ENCODE assay signal across 19 mouse cellular contexts in the genomic region with DNA sequence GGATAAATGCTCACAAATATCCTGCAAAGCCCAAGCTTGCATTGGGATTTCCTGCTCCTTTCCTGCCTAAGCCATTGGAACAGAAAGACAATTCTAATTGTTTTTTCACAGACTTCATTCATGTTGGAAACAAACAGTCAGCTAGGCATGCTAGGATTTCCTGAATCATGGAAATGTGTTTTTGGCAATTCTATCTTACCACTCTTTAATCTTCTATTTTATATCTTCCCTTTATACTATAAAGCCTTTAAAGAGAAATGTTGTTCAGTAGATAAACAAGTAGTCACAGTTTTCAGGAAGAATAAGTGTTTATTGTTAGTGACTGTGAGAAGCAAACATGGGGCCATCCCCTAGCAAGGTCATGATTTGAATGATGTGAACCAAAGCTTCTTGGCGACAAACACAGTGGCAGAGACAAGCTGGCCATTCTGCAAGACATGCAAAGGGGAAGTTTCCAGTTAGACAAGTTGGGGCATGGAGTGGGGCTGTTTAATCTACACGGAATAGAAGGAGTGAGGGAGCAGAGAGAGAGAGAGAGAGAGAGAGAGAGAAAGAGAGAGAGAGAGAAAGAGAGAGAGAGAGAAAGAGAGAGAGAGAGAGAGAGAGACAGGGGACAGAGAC.
DNase-seq lines count a peak whose midpoint lies in the region; ATAC-seq and TF ChIP-seq lines count a peak whose summit lies in the region.
"Had no signal": no experiment of that assay in that cellular context is flagged by ENCODE, and none has a peak within 500 bp of the region (broad histone marks: within the 10 kb centered on the region; RNA-seq: fewer than 3 reads in every experiment).

No protein-coding gene starts in this region.

- in situ Hi-C loops in CH12.LX (cut with MboI; ENCODE audit: low pct_ligation_motif_present, low pct_unique_long_range_greater_than_20kb, low sequenced_read_pairs): loop anchor here (10.0 to 25.0 kb wide), 2 partner anchors 139 to 593 kb away; no protein-coding TSS in a partner anchor

- H3K9me3 ChIP-seq in lung, embryonic 14.5 days (ENCODE audit: low read depth, low read length): no peaks in the 10 kb centered on the region
- H3K9me3 ChIP-seq in CH12.LX (replicated peaks; ENCODE audit: low read length): no peaks in the 10 kb centered on the region

- no peaks in the 10 kb centered on the region for H3K27me3 ChIP-seq in lung, embryonic 14.5 days (ENCODE audit: insufficient read depth, low read length)
- no peaks in the 10 kb centered on the region for H3K27me3 ChIP-seq in CH12.LX (replicated peaks)
- H3K27me3 ChIP-seq: Patski had no signal

- H3K9ac ChIP-seq in lung, embryonic 14.5 days: no peak overlapping the region
- no peak overlapping the region for H3K9ac ChIP-seq in CH12.LX (ENCODE audit: insufficient read depth, low read depth)

- dilution Hi-C loops in CH12.LX (cut with MboI; ENCODE audit: extremely low pct_ligation_motif_present, extremely low pct_unique_long_range_greater_than_20kb, low sequenced_read_pairs): no loop called here

- 0 out of 2 replicates have a peak, but pooled peaks have one; percentile 12 for TF ChIP-seq POLR2A in CH12.LX (IDR thresholded peaks at IDR 0.05; ENCODE audit: low read depth, low read length)

- H3K4me2 ChIP-seq in lung, embryonic 14.5 days: no peak overlapping the region
- H3K4me2 ChIP-seq in CH12.LX (ENCODE audit: insufficient read depth, low read depth, poor library complexity, severe bottlenecking): peak overlapping the region; percentile 70

- H3K27ac ChIP-seq in lung, embryonic 14.5 days (ENCODE audit: low read depth): no peak overlapping the region
- H3K27ac ChIP-seq in CH12.LX (ENCODE audit: insufficient read depth, low read depth): peak overlapping the region; percentile 79

- TF ChIP-seq CTCF in lung, embryonic 14.5 days (IDR thresholded peaks at IDR 0.05; ENCODE audit: low read depth): no peak
- no peak for TF ChIP-seq CTCF in CH12.LX (conservative IDR thresholded peaks at IDR 0.05 in 1 of 2, IDR thresholded peaks at IDR 0.05 in 1 of 2; ENCODE audit: low read depth in 2 of 2, low read length in 2 of 2)

- no peak overlapping the region for H3K4me3 ChIP-seq in lung, embryonic 14.5 days (ENCODE audit: low read depth, low read length)
- H3K4me3 ChIP-seq in CH12.LX (replicated peaks in 1 of 3; ENCODE audit: low read depth in 2 of 3, low read length in 2 of 3, poor library complexity in 1 of 3): no peak overlapping the region

- no peak for TF ChIP-seq EP300 in CH12.LX (IDR thresholded peaks at IDR 0.05; ENCODE audit: low read length)

- 41% methylated on average over 2 of the region's 2 CpGs for WGBS in lung, embryonic 14.5 days

- ATAC-seq in lung, embryonic 14.5 days (ENCODE audit: insufficient read depth): no peak
- no peak for ATAC-seq in megakaryocyte-erythroid progenitor cell, adult 5-6 weeks (replicated peaks; ENCODE audit: low FRiP score, low TSS enrichment, poor library complexity, severe bottlenecking)
- ATAC-seq: activated CD4-positive, CD25-positive, alpha-beta regulatory T cell, adult 4 months; CD4-positive, CD25-positive, alpha-beta regulatory T cell, adult 4 months; Patski had no signal

- DNase-seq in lung, embryonic 14.5 days: peak; percentile 21
- no peak for DNase-seq in lung, postnatal 14 days
- DNase-seq in CH12.LX (ENCODE audit: extremely low read depth): peak; percentile 71
- DNase-seq: adrenal gland, adult 2 months; adrenal gland, adult 8-10 months; adrenal gland, postnatal 10 days; adrenal gland, postnatal 14 days; adrenal gland, postnatal 25 days; adrenal gland, postnatal 36 days; B cell, adult 2 months; cerebellum, adult 11 months; cerebellum, adult 11-12 months; cerebellum, adult 18-20 months; cerebellum, adult 2 months had no signal

- TF ChIP-seq RAD21 in CH12.LX (IDR thresholded peaks at IDR 0.05; ENCODE audit: low read depth, low read length): no peak

- H3K36me3 ChIP-seq in lung, embryonic 14.5 days (ENCODE audit: insufficient read depth): no peaks in the 10 kb centered on the region
- no peaks in the 10 kb centered on the region for H3K36me3 ChIP-seq in CH12.LX (replicated peaks in 1 of 2; ENCODE audit: control insufficient read depth in 1 of 2, insufficient read depth in 1 of 2, low read length in 1 of 2)
- H3K36me3 ChIP-seq: G1E had no signal

- H3K79me2 ChIP-seq in CH12.LX (replicated peaks; ENCODE audit: control insufficient read depth, extremely low read depth, insufficient read depth, poor library complexity, severe bottlenecking): no peaks in the 10 kb centered on the region

- no peaks in the 10 kb centered on the region for H3K4me1 ChIP-seq in lung, embryonic 14.5 days (ENCODE audit: insufficient read depth)
- peaks cover 6 to 43% of the 10 kb centered on the region in 2 experiments; a peak in 3 of 4 replicates for H3K4me1 ChIP-seq in CH12.LX (ENCODE audit: control insufficient read depth in 1 of 2, insufficient read depth in 2 of 2)

TF ChIP-seq in CH12.LX, 34 proteins besides CTCF, POLR2A, EP300 and RAD21:
- TF ChIP-seq BHLHE40 (IDR thresholded peaks at IDR 0.05; ENCODE audit: low read depth, low read length) (0 out of 2 replicates have a peak, but pooled peaks have one; percentile 3), MAX (IDR thresholded peaks at IDR 0.05; ENCODE audit: low read length) (peak; percentile 73; the same call in 1 of the 2 replicates), CHD1 (IDR thresholded peaks at IDR 0.05; ENCODE audit: low read depth, low read length) (peak; percentile 68; the same call in 1 of the 2 replicates), KAT2A (IDR thresholded peaks at IDR 0.05; ENCODE audit: insufficient replicate concordance, low read length) (0 out of 2 replicates have a peak, but pooled peaks have one; percentile 1), CHD2 (IDR thresholded peaks at IDR 0.05; ENCODE audit: low read length) (0 out of 2 replicates have a peak, but pooled peaks have one; percentile 3), NRF1 (IDR thresholded peaks at IDR 0.05; ENCODE audit: low read depth, low read length) (no peak; the same call in 1 of the 2 replicates), SIN3A (IDR thresholded peaks at IDR 0.05; ENCODE audit: low read length) (0 out of 2 replicates have a peak, but pooled peaks have one; percentile 42), HCFC1 (IDR thresholded peaks at IDR 0.05; ENCODE audit: low read depth, low read length) (peak; percentile 28; the same call in 1 of the 2 replicates), ZC3H11A (IDR thresholded peaks at IDR 0.05; ENCODE audit: low read depth, low read length) (no peak), MXI1 (IDR thresholded peaks at IDR 0.05; ENCODE audit: low read depth, low read length) (peak; percentile 80), RCOR1 (conservative IDR thresholded peaks at IDR 0.05; ENCODE audit: low read depth, low read length) (peak; percentile 75; the same call in 1 of the 2 replicates)
